ENCODE assay signal across 8 mouse cellular contexts in the genomic region with DNA sequence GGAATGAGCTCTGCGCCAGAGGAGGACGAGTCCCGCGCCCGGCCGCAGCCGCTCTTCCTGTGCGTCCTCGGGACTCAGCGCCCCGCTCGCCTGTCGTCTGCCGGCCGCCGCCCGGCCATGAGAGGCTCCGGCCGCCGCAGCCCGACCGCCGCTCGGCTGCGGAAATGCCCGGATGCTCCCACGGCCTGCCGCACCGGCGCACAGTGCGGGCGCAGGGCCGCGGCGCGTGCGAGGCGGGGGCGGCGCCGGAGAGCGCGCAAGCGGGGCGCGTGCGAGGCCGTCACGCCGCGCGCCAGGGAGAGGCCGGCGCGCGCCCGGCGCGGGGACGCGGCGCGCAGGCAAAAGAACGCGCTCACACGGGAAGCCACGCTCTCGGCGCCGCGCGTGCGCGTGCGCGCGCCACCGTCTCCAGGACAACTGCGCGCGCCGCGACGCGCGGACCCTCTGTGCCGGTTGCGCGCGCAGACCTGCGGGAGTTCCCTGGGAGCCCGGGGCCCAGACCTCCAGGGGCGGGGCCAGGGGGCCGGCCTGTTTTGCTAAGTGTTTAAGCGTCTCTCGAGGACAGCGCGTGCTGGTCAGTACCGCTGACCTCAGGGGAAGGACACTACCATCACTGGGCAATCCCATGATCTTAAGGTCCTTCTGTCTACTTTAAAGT. TPM values are rescaled to one million over a fixed set of nuclear protein-coding genes. Genes with fewer than 3 reads are reported as not detected.
A peak's percentile ranks its signal among the peaks of the same experiment; 100 is the strongest.
DNase-seq lines count a peak whose midpoint lies in the region; ATAC-seq and TF ChIP-seq lines count a peak whose summit lies in the region.

TSS of gene Dmxl2 (minus strand) at position 174 of the 658 bp plus-strand sequence.

- no peak for TF ChIP-seq POLR2A in bone marrow macrophage, adult 2 months (IDR thresholded peaks at IDR 0.05; ENCODE audit: borderline replicate concordance, low read depth, low read length)
- no peak for TF ChIP-seq POLR2A in embryonic fibroblast, embryonic 13.5 days (IDR thresholded peaks at IDR 0.05; ENCODE audit: low read depth, low read length)

- H3K9ac ChIP-seq in heart, embryonic 13.5 days = peak within 1 kb of the TSS; percentile 92
- peak within 1 kb of the TSS; percentile 68 for H3K9ac ChIP-seq in liver, embryonic 12.5 days
- peak within 1 kb of the TSS; percentile 42; the same call in 1 of the 2 replicates for H3K9ac ChIP-seq in stomach, embryonic 15.5 days

- H3K36me3 ChIP-seq in heart, embryonic 13.5 days = no peaks in the 10 kb centered on the region
- H3K36me3 ChIP-seq in liver, embryonic 12.5 days = no peaks in the 10 kb centered on the region
- H3K36me3 ChIP-seq in stomach, embryonic 15.5 days = no peaks in the 10 kb centered on the region

- ATAC-seq in heart, embryonic 13.5 days (ENCODE audit: extremely low read depth, insufficient number of reproducible peaks, low FRiP score, low TSS enrichment) = peak; percentile 81
- ATAC-seq in liver, embryonic 12.5 days = peak; percentile 83
- ATAC-seq in stomach, embryonic 15.5 days (ENCODE audit: insufficient read depth, low FRiP score, low read depth) = peak; percentile 91

- TF ChIP-seq CTCF in bone marrow macrophage, adult 2 months (IDR thresholded peaks at IDR 0.05; ENCODE audit: low read depth, low read length) = no peak
- no peak for TF ChIP-seq CTCF in embryonic fibroblast, embryonic 13.5 days (IDR thresholded peaks at IDR 0.05; ENCODE audit: borderline replicate concordance, insufficient read depth, low read length)

- no peaks in the 10 kb centered on the region for H3K9me3 ChIP-seq in heart, embryonic 13.5 days
- no peaks in the 10 kb centered on the region for H3K9me3 ChIP-seq in liver, embryonic 12.5 days (replicated peaks)
- H3K9me3 ChIP-seq in stomach, embryonic 15.5 days = no peaks in the 10 kb centered on the region

- WGBS in heart, embryonic 13.5 days = under 1% methylated on average over 86 of the region's 99 CpGs
- under 1% methylated on average over 74 of the region's 99 CpGs for WGBS in liver, embryonic 12.5 days (ENCODE audit: insufficient replicate concordance)
- whole genome bisulfite sequencing in stomach, embryonic 15.5 days = 1% methylated on average over 74 of the region's 99 CpGs

- H3K27me3 ChIP-seq in heart, embryonic 13.5 days (replicated peaks) = peaks cover 25% of the 10 kb centered on the region
- H3K27me3 ChIP-seq in liver, embryonic 12.5 days (replicated peaks) = peaks cover 61% of the 10 kb centered on the region
- peaks cover 6% of the 10 kb centered on the region; the same call in 1 of the 2 replicates for H3K27me3 ChIP-seq in stomach, embryonic 15.5 days (replicated peaks)

- peaks cover 10% of the 10 kb centered on the region for H3K4me1 ChIP-seq in bone marrow macrophage, adult 2 months (ENCODE audit: control insufficient read depth, insufficient read depth, low read length)
- no peaks in the 10 kb centered on the region for H3K4me1 ChIP-seq in embryonic fibroblast, embryonic 13.5 days (ENCODE audit: control insufficient read depth, insufficient read depth, low read length)
- peaks cover 12% of the 10 kb centered on the region for H3K4me1 ChIP-seq in heart, embryonic 13.5 days
- peaks cover 14% of the 10 kb centered on the region for H3K4me1 ChIP-seq in liver, embryonic 12.5 days
- no peaks in the 10 kb centered on the region for H3K4me1 ChIP-seq in stomach, embryonic 15.5 days

- peak within 1 kb of the TSS; percentile 85 for H3K4me3 ChIP-seq in bone marrow macrophage, adult 2 months (ENCODE audit: insufficient read depth, low read length)
- peak within 1 kb of the TSS; percentile 56 for H3K4me3 ChIP-seq in embryonic fibroblast, embryonic 13.5 days (ENCODE audit: insufficient read depth, low read length)
- H3K4me3 ChIP-seq in heart, embryonic 13.5 days = peak within 1 kb of the TSS; percentile 87
- H3K4me3 ChIP-seq in liver, embryonic 12.5 days = peak within 1 kb of the TSS; percentile 72
- peak within 1 kb of the TSS; percentile 70 for H3K4me3 ChIP-seq in stomach, embryonic 15.5 days (replicated peaks)

- peak within 1 kb of the TSS; percentile 95 for H3K4me2 ChIP-seq in heart, embryonic 13.5 days
- H3K4me2 ChIP-seq in liver, embryonic 12.5 days = peak within 1 kb of the TSS; percentile 96
- peak within 1 kb of the TSS; percentile 91 for H3K4me2 ChIP-seq in stomach, embryonic 15.5 days

- DNase-seq in A20 (ENCODE audit: low read depth, low spot score) = peak; percentile 92
- peak; percentile 96 for DNase-seq in kidney, postnatal 10 days
- peak; percentile 4 for DNase-seq in naive thymus-derived CD4-positive, alpha-beta T cell, adult 2 months (ENCODE audit: low read depth)

- H3K27ac ChIP-seq in bone marrow macrophage, adult 2 months (ENCODE audit: insufficient read depth, low read depth, low read length) = peak within 1 kb of the TSS; percentile 71
- H3K27ac ChIP-seq in embryonic fibroblast, embryonic 13.5 days (ENCODE audit: insufficient read depth, low read length) = no peak within 1 kb of the TSS
- peak within 1 kb of the TSS; percentile 73 for H3K27ac ChIP-seq in heart, embryonic 13.5 days (replicated peaks)
- H3K27ac ChIP-seq in liver, embryonic 12.5 days = peak within 1 kb of the TSS; percentile 7; the same call in 1 of the 2 replicates
- H3K27ac ChIP-seq in stomach, embryonic 15.5 days = no peak within 1 kb of the TSS

RNA-seq across cellular contexts. Expression of gene Dmxl2, which starts in this region (rescaled TPM):
- polyA plus RNA-seq in bone marrow macrophage, adult 2 months (2012; ENCODE audit: insufficient read depth, insufficient read length, missing spikeins) = 34.5 and 37.1 TPM in 2 replicates
- 6.0 and 6.4 TPM in 2 replicates for polyA plus RNA-seq in embryonic fibroblast, embryonic 13.5 days (2011; ENCODE audit: insufficient read length, low read depth, missing spikeins)
- polyA plus RNA-seq in heart, embryonic 13.5 days (2015; fragmentation: Nextera tagmentation; extraction: Ambion mirVana) = 5.1 and 5.6 TPM in 2 replicates
- 1.9 and 2.0 TPM in 2 replicates for polyA plus RNA-seq in liver, embryonic 12.5 days (2016; fragmentation: Nextera tagmentation; extraction: Ambion mirVana)
- 4.6 and 5.8 TPM in 2 replicates for polyA plus RNA-seq in stomach, embryonic 15.5 days (2015; fragmentation: Nextera tagmentation; extraction: Ambion mirVana)

Comparison
In these comparisons a context has a peak if more than half of its experiments do, and no peak if none do; other contexts are left out.
1. DNase-seq: peak in every context shown above with its lines; median percentile 96 in kidney, postnatal 10 days; 92 in A20; 4 in naive thymus-derived CD4-positive, alpha-beta T cell, adult 2 months.
2. H3K27ac ChIP-seq: peak in bone marrow macrophage, adult 2 months (single experiment), heart, embryonic 13.5 days (single experiment) and liver, embryonic 12.5 days (single experiment); none in embryonic fibroblast, embryonic 13.5 days (single experiment) and stomach, embryonic 15.5 days (single experiment).
3. H3K9ac ChIP-seq: peak in every context shown above with its lines; median percentile 92 in heart, embryonic 13.5 days; 68 in liver, embryonic 12.5 days; 42 in stomach, embryonic 15.5 days.
4. Peak in every context shown above with its lines, with median percentiles within 50 percentile points of each other: H3K4me3 ChIP-seq, ATAC-seq and H3K4me2 ChIP-seq.